Mouse (Mus musculus) 416B (cell line): ENCODE measurements around the gene Gm20604.

Experiments
- DNase-seq: peaks from one replicate; pipeline ENCODE4 v3.0.0; 2011; ENCODE audit warnings: low read depth

The Gm20604 gene

GRCm38 (mm10) chr12:102706833-102707463 lies 51.5 kb downstream of the Gm20604 start:
- no peak for DNase-seq

GRCm38 (mm10) chr12:102705906-102706640 lies 52.4 kb downstream of the Gm20604 start:
- DNase-seq: no peak

DNA sequence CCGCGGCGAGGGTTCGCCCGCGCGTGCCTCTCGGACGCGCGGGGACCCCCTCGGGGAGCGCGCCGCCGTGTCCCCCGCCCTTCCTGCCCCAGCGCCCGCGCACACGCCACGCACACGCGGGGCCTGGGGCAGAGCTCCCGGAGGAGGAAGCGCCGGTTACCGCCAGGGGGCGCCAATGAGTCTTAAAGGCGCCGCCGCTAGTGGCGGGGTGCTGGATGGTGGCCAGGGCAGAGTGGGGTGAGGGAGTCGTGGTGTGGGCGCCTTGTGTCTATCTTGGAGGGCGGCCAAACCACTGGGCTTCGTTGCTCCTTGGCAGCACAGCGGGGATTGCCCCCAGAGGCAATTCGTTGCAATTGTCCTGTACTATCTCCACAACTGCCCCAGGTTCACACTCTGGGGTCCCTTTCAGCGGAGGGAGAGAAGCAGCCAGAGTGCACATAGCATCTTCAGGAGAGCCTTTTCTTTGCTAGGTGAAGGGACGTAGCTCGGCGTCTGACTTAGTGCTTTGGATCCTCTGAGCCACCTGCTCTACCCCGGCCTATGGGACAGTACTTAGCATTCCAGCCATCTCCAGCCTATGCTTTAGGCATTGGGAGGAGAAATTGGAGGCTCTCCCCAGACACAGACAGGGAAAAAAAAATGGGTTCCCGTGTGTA lies 53.1 kb downstream of the Gm20604 start:
- DNase-seq: peak; percentile 93

GRCm38 (mm10) chr12:102704457-102705198 lies 53.8 kb downstream of the Gm20604 start, which contains the start of gene Itpk1:
Itpk1 (minus strand) TSS chr12:102704930.
- DNase-seq: no peak

- peak; percentile 37 for DNase-seq
Observed at GRCm38 (mm10) chr12:102703921-102704408, 54.5 kb downstream of the Gm20604 start.

- no peak for DNase-seq
Observed at GRCm38 (mm10) chr12:102703441-102703840, 55.0 kb downstream of the Gm20604 start.

- peak; percentile 75 for DNase-seq
Observed at GRCm38 (mm10) chr12:102703111-102703412, 55.4 kb downstream of the Gm20604 start.

DNA sequence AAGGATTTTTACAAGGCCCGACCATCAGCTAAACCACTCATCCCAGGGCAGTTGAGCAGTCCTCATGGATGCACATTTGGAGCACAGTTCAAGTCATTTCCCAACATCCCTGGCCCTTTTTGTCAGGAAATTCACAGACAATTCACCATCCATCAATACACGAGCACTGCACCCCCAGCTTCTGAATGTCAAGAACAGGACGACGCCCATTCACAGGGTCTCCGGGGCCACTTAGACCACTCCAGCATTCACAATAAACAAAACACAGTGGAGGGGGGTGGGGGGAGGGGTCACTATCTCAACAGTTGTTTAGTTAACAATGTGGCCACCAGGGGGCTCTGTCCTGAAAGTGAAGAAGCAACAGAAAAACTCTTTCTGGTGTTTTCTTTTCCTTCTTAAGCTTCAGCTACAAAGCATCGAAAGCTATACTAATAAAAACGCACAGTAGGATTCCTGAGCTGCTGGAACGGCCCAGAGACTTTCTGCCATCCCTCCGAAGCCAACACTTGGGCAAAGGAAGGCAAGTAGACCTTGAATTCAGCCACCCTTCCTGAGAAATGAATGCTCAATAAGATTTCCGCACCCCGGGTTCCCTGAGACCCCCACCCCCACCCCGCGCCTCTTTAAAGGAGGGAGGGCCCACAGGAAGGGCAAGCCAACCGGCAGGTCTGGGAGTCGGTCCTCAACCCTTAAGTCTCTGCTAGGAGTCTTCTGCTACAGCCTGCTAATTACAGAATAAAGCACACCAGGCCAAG lies 55.9 kb downstream of the Gm20604 start:
- DNase-seq: peak; percentile 86

- no peak for DNase-seq
Observed at GRCm38 (mm10) chr12:102701691-102702207, 56.7 kb downstream of the Gm20604 start.

- DNase-seq: no peak
Observed at GRCm38 (mm10) chr12:102700453-102700852, 58.0 kb downstream of the Gm20604 start.

- no peak for DNase-seq
Observed at GRCm38 (mm10) chr12:102699156-102699555, 59.3 kb downstream of the Gm20604 start.

DNA sequence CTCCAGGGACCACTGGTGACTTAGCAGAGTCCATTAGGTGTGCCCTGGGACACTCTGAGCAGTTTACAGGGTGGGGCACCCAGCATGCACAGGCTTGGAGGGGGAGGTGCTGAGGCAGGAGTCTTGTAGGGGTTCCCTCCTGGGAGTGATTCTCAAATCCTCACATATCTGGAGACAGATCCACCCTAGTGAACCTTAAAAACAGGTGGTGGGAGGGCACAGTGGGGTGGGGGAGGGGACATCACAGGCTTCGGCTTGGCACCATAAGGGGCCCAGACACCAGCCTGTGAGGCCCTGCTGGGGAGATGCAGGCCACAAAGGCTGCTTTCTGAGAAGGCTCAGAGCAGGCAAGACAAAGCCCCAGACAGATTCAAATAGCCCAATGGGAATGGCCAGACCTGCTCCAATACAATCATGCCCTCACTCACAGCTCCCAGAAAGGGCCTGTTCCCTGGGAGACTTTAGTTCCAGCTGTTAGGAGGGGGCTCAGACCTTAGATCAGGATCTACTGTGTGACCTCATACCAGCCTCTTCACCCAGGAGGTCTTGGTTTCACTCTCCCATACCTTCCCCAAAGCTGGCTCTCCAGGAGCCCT lies 60.3 kb downstream of the Gm20604 start:
- no peak for DNase-seq

- DNase-seq: no peak
Observed at GRCm38 (mm10) chr12:102697381-102697780, 61.1 kb downstream of the Gm20604 start.

DNA sequence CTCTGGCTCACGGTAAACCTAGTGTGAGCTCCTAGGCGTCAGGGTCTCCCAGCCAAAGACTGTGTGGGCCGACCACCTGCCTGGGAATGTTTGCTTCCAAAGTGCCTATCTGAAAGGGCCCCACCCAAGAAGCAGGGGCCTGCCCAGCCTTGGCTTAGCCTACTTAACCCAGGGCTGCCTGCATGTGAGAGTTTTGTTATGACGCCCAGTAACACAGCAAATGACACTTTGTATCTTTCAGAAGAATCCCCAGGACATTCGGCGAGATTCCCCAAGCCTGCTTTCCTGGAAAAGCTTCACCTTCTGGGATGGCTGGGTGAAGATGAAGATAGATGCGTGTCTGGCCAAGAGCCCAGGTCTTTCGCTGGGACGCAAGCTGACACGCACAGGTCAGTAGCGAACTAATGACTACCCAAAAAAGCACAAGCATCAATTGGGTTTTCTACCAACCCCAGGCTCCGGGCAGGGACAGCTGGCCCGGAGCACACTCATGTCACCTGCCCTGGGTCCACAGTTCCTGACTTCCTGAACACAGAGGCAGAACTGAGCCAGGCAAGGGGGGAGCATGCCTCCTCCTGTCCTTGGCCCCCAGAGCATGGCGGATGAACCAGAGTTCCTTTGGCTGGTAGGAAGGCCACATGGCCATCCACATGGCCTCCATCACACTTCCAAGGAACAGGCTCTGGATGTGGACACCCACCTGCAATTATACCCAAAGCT lies 61.7 kb downstream of the Gm20604 start:
- DNase-seq: no peak

- DNase-seq: no peak
Observed at GRCm38 (mm10) chr12:102695369-102696239, 62.9 kb downstream of the Gm20604 start.

GRCm38 (mm10) chr12:102691761-102692160 lies 66.7 kb downstream of the Gm20604 start:
- no peak for DNase-seq
